Mouse (Mus musculus) T-helper 2 cell (primary cell): Measurements from ENCODE around the gene Ulbp1.
"Not testable (repeated sequence)": the region's sequence is repeated elsewhere in the genome, so short reads cannot be mapped to it uniquely, and the experiment has no call there.

ENCODE experiments used
- in situ Hi-C: fragments of 300-600 bp; cut with MboI, MseI; formaldehyde crosslinking; loops from one replicate; pipeline ENCODE4 v1.15.1; 2025; ENCODE audit warnings: high pct_unique_total_duplicates

Ulbp1 gene

DNA sequence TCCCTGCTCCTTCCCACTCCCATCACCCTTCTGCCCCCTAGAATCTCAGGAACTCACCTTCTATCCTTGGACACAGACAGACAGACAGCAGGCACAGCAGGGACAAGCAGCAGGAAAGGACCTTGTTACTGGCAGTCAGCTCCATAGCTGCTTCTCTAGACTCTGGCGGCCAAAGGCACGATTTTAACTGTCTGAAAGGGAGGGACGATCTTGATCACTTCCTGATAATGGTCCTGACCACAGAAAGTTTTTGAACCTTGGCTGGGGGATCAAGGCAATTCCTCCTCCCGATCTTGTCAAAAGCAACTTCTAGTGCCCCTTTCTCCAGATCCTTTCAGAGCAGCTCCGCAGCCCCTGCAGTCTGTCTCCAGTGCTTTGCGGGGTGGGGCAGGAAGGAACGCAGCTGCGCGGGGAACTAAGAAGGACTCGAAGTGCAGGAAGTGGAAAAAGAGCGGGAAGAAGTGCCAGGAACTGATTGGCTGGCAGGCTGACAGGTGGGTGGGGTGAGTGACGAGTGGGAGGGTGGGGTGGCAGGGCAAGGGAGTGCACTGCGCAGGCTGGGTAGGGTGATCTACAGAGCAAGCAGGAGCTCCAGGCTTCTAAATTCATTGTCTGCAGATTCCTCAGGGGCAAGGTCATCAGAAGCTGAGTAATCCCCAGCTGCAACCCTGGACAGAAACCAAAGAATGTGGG is at the start of gene Ulbp1:
TSS of gene Ulbp1 (minus strand) at position 442 of the 693 bp plus-strand sequence.
- in situ Hi-C loops = loop anchor here (5.0 kb wide), 2 partner anchors 124 to 506 kb away; no protein-coding TSS in a partner anchor

DNA sequence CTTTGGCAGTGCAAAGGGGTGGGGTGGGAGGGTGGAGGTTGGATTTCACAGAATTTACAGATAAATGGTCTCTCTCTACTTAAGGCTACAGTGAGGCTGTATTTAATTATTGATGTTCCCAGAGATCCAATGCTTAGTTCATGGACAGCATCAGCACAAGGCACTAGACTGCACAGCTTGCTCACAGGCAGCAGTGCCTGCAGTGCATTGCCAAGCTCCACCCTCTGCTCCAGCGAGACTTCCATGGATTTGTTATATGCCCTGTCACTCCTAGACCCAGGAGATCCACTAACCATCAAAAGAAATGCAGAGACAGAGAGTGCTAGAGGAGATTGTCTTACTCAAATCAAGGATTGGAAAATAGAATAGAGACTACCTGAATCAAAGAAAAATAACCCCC is 24.7 kb upstream of the Ulbp1 start:
- in situ Hi-C loops = loop anchor here (5.0 kb wide), 1 partner anchor 79 kb away; no protein-coding TSS in a partner anchor

DNA sequence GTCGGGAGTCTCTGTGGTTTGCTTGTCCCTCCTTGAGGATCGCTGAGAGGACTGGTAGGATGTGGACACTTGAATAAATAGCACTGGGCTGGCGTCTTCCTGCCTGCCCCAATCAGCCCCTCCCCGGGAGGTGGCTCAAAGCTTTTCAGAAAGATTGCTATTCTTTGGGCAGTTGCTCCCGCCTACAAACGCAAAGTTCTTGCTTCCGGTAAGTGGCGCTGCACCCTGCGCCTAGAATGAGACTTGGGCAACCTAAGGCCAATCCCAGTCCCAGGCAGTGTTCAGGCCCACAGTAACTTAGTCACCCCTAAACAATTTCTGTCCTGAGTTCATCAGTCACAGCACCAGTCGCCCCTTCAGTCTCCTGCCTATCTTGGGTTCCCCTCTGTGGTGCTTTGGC is 18.9 kb upstream of the Ulbp1 start:
- in situ Hi-C loops = not testable (repeated sequence)

DNA sequence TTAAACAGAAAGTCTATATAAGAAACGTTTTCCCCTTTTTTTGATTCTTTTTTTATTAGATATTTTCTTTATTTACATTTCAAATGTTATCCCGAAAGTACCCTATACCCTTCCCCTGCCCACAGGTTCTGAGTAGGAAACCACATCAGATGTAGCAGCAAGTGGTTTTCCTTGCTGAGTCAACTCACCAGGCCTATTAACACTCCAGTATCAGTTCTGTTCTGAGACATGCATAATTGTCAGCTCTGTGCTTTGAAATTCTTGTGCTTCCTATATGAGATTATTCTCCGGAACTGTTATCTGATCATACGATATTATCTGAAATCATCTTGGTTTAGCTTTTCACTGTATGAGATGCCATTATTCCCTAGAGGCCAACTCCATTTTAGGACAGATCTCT is 10.2 kb upstream of the Ulbp1 start:
- in situ Hi-C loops = no loop called here

DNA sequence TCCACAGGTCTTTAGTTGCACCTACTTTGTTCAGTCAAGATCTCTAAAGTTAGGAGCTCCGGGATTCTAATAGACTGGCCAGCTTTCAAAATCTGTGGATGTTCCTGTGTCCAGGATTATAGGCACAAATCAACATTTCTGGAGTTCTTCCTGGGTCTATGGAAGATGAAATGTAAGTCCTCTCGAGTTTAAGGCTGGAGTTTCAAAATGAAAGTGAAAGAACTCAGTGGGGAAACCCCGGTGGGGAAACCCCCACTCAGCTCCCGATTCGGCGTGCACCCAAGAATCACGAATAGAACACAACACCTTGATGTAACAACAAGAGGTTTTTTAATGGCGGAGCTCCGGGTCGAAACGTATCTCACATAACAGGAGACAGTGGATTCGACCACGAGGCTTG is 787 bp upstream of the Ulbp1 start:
- in situ Hi-C loops = loop anchor here (5.0 kb wide), 2 partner anchors 123 to 507 kb away; no protein-coding TSS in a partner anchor

DNA sequence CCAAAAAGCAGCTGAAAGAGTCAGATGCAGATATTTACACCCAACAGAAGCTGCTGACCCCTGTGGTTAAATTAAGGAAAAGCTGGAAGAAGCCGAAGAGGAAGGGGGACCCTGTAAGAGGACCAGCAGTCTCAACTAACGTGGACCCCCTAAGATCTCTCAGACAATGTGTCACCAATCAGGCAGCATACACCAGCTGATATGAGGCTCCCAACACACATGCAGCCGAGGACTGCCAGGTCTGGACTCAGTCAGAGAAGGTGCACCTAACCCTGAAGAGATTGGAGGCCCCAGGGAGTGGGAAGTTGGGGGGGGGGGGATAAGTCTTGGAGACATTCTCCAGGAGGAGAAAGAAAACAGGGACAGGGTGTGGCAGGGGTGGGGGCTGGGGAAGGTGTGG is 1.8 kb downstream of the Ulbp1 start:
- in situ Hi-C loops = loop anchor here (5.0 kb wide), 2 partner anchors 126 to 504 kb away; no protein-coding TSS in a partner anchor

DNA sequence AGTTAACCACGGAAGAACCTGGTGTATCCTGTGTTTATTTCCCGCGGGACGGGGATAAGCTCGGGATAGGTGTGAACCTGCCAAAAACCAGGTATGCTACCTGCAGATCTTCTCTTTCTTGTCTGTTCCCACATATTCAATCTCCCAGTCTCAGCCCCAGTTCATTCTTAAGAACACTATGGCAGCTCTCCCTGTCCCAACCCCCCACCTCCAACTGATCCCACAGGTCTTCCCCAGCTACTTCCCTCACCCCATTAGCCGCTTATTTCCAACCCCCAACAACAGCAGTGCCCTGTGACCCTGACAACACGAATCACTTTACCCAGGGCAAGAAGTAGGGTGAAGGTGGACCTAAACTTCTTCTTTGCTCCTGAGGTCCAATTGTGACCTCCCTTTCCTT is 3.0 kb downstream of the Ulbp1 start:
- in situ Hi-C loops = loop anchor here (5.0 kb wide), 2 partner anchors 127 to 503 kb away; no protein-coding TSS in a partner anchor

DNA sequence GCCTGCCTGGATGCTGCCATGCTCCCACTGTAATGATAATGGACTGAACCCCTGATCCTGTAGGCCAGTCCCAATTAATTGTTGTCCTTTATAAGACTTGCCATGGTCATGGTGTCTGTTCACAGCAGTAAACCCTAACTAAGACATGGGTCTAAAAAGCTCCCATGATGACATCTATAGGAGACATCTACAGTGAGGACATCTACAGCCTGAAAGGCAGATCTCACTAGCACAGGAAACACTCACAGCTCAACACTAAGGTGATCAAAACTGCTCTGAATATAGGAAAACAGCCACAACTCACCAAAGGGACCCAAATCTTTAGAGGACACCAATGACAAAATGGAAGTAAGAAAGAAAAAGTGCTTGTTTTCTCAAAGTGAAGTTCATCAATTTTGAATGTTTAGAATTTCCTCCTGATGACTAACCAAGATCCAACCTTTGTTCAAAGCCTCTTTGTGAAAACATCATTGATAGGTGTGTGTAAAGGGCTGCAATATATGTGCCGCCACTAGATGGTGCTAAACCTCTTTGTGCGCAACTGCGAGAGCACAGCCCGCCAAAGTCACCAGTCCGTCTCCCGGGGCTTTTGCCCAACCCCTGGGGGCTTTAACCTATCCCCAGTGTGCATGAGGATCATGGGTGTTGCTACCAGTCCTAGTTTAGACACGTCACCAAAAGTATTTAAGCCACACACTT is 3.6 kb downstream of the Ulbp1 start:
- in situ Hi-C loops = loop anchor here (5.0 kb wide), 2 partner anchors 127 to 503 kb away; no protein-coding TSS in a partner anchor

DNA sequence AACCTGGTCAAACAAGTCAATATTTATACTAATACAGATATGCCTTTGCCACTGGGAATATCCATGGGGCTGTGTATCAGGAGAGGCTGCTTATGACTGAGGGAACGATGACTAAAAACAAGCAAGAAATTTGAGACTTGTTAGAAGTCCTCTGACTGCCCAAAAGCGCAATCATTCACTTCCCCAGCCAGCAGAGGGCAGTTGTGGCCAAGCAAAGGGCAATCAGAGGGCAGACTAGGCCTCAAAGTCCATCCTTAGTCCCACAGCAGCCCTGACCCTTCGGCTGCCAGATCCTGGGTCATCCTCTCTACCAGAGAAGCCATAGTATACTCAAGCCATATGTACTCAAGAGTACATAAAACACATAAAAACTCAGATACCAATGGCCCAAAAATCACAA is 11.4 kb downstream of the Ulbp1 start:
- in situ Hi-C loops = no loop called here

DNA sequence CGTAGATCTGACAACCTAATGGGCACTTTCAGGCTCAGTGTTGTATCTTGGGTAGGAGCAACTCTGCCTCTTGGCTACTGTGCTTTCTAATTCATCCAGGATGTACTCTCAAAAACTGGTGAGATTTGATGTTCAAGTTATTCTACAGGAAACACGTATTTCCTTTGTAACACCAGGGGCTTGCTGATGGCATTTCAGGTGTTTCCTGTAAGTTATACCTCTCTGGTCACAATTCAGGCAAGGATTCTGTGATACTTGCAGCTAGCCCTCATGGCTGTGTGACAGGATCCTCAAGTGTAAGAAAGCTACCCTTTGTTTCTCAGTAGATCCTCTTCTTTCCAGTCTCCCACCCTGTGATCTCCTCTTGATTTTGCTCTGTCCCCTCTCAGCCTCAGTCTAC is 34.5 kb downstream of the Ulbp1 start:
- in situ Hi-C loops = no loop called here

DNA sequence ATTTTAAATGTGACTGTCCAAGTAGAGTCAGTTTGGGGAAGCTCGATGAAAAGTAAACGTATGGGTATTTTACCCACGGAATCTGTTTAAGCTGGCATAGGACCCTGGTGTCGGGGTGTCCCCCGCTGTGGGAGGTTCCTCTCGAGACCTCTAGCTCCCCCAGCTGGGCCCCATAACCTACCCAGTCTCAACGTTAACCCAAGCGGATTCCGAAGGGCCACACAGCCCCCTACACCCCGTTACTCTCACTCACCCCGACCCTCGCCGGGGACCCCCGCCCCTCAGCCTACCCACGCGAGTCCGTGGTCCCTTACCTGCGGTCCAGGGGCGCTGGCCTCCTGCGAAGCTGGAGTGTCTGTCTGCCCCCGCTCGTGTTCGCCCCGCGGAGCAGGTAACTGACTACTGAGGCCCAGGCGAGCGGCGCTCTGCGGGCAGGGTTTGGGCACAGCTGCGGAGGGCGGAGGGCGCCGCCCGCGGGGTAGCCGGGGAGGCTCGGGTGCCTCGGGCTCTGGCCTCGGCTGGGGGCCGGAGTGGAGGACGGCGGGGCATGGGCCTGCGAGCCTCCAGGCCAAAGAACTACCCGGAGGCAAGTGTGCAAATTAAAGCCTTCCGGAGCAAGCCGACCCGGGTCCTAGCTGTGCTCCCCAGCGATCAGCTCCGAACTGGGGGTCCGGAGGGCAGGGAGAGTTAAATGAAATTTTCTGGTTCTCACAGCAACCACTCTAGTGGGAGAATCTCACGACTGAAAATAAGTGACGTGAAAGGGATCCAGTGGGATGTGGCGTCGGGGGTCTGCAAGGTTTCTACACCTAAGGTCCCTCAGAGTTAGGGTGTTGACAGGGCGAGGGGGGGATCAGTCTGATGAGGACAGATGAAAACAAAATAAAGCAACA is 80.0 kb downstream of the Ulbp1 start:
- in situ Hi-C loops = no loop called here

DNA sequence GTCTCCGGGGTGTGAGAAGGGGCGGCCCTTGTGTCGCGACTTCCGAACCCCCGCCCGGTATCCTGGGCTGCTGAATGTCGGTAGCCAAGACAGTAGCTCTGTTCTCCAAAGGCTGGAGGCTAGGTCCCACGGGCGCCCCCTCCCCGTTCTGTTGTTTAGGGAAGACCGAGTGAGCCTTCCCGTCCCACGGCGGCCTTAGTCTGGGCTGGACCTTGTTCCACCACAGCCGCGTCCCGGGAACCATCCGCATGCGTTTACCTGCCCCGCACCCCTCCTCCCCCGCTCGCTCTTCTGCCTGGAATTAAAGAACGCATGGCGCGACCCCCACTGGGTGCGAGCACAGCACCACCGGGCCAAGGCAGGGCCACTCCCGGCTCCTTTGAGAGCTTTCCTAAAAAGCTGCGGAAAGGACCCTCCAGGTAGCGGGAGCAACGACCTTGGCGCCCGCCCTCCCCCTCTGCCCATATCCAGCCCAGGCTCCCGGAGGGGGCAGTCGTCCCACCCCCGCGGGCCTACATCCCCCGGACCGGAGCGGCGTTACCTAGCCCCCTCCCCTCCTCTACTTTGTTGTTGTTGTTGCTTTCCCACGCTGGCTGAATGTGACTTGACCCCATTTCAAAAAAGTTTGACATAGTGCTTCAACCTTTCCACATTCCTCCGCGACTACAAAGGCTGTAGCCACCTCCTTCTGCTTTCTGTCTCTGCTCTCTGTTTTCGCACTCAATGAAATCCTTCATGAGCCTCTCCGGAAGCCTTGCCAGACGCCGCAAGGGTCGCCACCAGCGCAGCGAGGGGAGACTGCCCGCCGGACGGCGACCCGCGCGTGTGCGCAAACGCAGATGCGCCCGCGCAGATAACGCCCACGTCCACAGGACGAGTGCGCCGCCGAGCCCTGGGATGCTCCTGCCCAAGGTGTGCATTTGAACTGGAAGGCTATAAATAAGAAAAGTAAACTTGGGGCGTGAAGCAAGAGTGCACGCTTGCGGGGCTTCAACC is 81.2 kb downstream of the Ulbp1 start:
- in situ Hi-C loops = no loop called here

DNA sequence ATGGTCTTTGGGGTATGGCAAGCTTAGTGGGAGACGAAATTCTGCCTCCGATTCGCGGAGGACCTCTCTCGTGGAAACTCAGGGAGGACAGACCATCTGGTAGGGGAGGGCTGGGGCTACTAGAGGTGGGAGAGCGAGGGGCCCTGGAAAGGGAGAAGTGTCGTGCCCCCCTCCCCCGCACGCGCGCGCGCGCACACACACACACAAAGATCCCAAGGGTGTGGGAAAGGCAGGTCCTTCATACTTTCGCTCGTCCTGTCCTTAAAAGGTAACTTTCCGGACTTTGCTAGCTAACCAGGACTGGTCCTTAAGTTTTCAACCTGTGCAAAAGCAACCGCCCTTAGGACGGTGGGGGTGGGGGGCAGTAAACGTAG is 81.9 kb downstream of the Ulbp1 start:
- in situ Hi-C loops = no loop called here

DNA sequence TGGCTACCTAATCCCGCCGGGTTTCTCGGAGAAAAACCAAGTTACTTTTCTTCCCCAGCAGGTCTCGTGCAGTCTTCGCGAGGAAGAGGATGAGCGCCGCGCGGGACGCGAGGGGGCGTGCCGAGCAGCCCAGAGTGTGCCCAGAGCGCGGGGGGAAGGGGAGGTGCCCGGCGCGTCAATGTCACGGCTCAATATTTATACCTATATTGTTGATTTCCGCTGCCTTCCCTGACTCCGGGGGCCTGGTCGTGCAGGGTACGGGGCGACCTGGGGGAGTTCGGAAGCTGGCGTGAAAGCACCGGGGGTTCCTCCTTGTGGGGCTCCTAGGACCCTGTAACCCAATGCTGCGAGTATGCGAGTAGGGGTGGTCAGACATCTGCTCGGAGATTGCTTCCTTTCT is 82.3 kb downstream of the Ulbp1 start:
- in situ Hi-C loops = no loop called here
